Mouse (Mus musculus) limb, embryonic 15.5 days (tissue): Measurements from ENCODE around the gene Ccdc34. TPM values are rescaled to one million over a fixed set of nuclear protein-coding genes. Genes with fewer than 3 reads are reported as not detected.

ENCODE experiments used
- ATAC-seq: fragments of 200-750 bp; cut with Nextera tagmentation; 2 replicates; pipeline ENCODE4 v1.8.0; 2017; ENCODE audit warnings: low read depth, moderate TSS enrichment; ENCODE audit not compliant: insufficient number of reproducible peaks, low FRiP score, low TSS enrichment
- H3K27ac ChIP-seq: fragments of 300-500 bp; sonication (generic); 2 replicates; pipeline ENCODE4 v1.5.1; 2015; ENCODE audit warnings: moderate library complexity, mild to moderate bottlenecking, inconsistent platforms
- H3K27me3 ChIP-seq: fragments of 300-500 bp; sonication (generic); 2 replicates; pipeline ENCODE4 v1.6.1; 2015; ENCODE audit warnings: inconsistent platforms
- H3K36me3 ChIP-seq: fragments of 300-500 bp; sonication (generic); 2 replicates; pipeline ENCODE4 v1.6.1; 2015; ENCODE audit warnings: inconsistent platforms
- H3K4me1 ChIP-seq: fragments of 300-500 bp; sonication (generic); 2 replicates; pipeline ENCODE4 v1.6.1; 2015; ENCODE audit warnings: inconsistent platforms
- H3K4me2 ChIP-seq: fragments of 300-500 bp; sonication (generic); 2 replicates; pipeline ENCODE4 v1.6.1; 2015; ENCODE audit warnings: mild to moderate bottlenecking, inconsistent platforms
- H3K4me3 ChIP-seq: fragments of 300-500 bp; sonication (generic); 2 replicates; pipeline ENCODE4 v1.5.1; 2015; ENCODE audit warnings: mild to moderate bottlenecking, inconsistent platforms
- H3K9ac ChIP-seq: fragments of 300-500 bp; sonication (generic); 2 replicates; pipeline ENCODE4 v1.6.1; 2015; ENCODE audit warnings: inconsistent platforms
- H3K9me3 ChIP-seq: fragments of 300-500 bp; sonication (generic); 2 replicates; pipeline ENCODE4 v1.6.1; 2016; ENCODE audit warnings: inconsistent platforms
- WGBS: fragments of 180-500 bp; shearing (Covaris S2); methylation state at CpG from one replicate; pipeline ENCODE4 v1.1.7; 2015; 5-methylcytosine and 5-hydroxymethylcytosine counted together
- polyA plus RNA-seq: library from polyadenylated mRNA; unstranded; fragments of >200 nt; fragmentation: Nextera tagmentation; extraction: Ambion mirVana; gene quantifications from 2 replicates; pipeline ENCODE4 v1.2.1, GENCODE M21; 2015

Gene Ccdc34
- polyA plus RNA-seq, 1 experiment from 2014 or later, result 38.5 TPM

- no peak overlapping the region for H3K4me2 ChIP-seq
- no peak for ATAC-seq
- peaks cover 34% of the 10 kb centered on the region for H3K36me3 ChIP-seq
- no peaks in the 10 kb centered on the region for H3K9me3 ChIP-seq
- 36% methylated on average over 1 of the region's 1 CpGs for WGBS
- H3K9ac ChIP-seq, result no peak overlapping the region
- no peaks in the 10 kb centered on the region for H3K4me1 ChIP-seq
- H3K4me3 ChIP-seq, result no peak overlapping the region
- H3K27ac ChIP-seq, result no peak overlapping the region
- H3K27me3 ChIP-seq, result no peaks in the 10 kb centered on the region
Observed at GRCm38 (mm10) chr2:110004668-110005067, 12.9 kb upstream of the Ccdc34 start.

DNA sequence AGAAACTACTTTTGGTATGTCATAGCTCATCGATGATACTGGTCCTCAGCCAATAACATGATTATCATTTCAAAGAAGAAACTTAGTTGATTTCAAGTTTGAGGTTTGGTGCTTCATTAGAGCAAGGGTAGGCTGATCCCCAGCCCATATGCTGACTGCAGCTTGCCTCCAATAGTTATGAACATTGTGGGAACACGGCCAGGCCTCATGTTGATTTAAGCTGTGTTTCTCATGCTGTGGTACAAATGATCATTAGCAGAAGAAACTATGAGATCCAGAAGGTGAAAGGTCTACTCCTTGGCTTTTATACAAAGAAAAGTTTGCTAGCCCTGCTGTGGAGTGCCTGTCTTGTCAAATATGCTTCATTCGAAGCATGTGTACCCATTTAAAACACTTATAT lies 12.5 kb upstream of the Ccdc34 start:
- Histone ChIP-seq H3K36me3 (peaks cover 33% of the 10 kb centered on the region), H3K4me1 (no peaks in the 10 kb centered on the region), H3K27ac (no peak overlapping the region), H3K4me2 (no peak overlapping the region), H3K27me3 (no peaks in the 10 kb centered on the region), H3K9me3 (no peaks in the 10 kb centered on the region), H3K4me3 (no peak overlapping the region), H3K9ac (no peak overlapping the region)
- WGBS, result 74% methylated on average over 3 of the region's 3 CpGs
- ATAC-seq, result no peak

GRCm38 (mm10) chr2:110005596-110006239 lies 11.9 kb upstream of the Ccdc34 start:
- Histone ChIP-seq H3K36me3 (peaks cover 33% of the 10 kb centered on the region), H3K4me3 (no peak overlapping the region), H3K27me3 (no peaks in the 10 kb centered on the region), H3K27ac (no peak overlapping the region), H3K4me1 (no peaks in the 10 kb centered on the region), H3K9me3 (no peaks in the 10 kb centered on the region), H3K9ac (no peak overlapping the region), H3K4me2 (no peak overlapping the region)
- 87% methylated on average over 3 of the region's 3 CpGs for WGBS
- ATAC-seq, result no peak

- Histone ChIP-seq H3K27ac (no peak overlapping the region), H3K27me3 (no peaks in the 10 kb centered on the region), H3K4me1 (no peaks in the 10 kb centered on the region), H3K9me3 (no peaks in the 10 kb centered on the region), H3K4me3 (no peak overlapping the region), H3K9ac (no peak overlapping the region), H3K36me3 (peaks cover 36% of the 10 kb centered on the region), H3K4me2 (no peak overlapping the region)
- 83% methylated on average over 10 of the region's 10 CpGs for WGBS
- ATAC-seq, result no peak
Observed at GRCm38 (mm10) chr2:110007423-110008267, 10.0 kb upstream of the Ccdc34 start.

- Histone ChIP-seq H3K36me3 (peaks cover 36% of the 10 kb centered on the region), H3K9ac (no peak overlapping the region), H3K27ac (no peak overlapping the region), H3K4me1 (no peaks in the 10 kb centered on the region), H3K27me3 (no peaks in the 10 kb centered on the region), H3K4me2 (no peak overlapping the region), H3K4me3 (no peak overlapping the region), H3K9me3 (no peaks in the 10 kb centered on the region)
- no peak for ATAC-seq
Observed at GRCm38 (mm10) chr2:110009449-110009848, 8.2 kb upstream of the Ccdc34 start.

DNA sequence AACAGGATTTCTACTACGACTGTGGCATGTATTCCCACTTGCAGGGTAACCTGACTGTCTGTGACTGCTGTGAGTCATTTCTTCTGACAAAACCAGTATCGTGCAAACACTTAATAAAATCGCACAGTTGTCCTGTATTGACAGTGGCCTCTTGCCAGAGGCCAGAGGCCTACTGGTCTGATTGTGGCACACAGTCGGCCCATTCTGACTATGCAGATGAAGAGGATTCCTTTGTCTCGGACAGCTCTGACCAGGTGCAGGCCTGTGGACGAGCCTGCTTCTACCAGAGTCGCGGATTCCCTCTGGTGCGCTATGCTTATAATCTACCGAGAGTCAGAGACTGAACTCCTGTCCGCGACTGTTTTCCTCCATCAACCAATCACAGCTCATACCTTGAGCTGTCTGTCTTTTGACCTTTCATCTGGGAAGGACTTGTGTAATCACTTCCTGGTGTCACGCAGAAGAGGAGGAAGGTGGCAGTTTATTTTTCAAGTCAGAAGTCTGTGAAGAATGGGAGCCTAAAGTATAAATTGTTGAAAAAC lies 5.4 kb upstream of the Ccdc34 start:
- peaks cover 7% of the 10 kb centered on the region; the same call in 1 of the 2 replicates for H3K4me1 ChIP-seq
- peaks cover 25% of the 10 kb centered on the region for H3K36me3 ChIP-seq
- H3K9me3 ChIP-seq, result no peaks in the 10 kb centered on the region
- no peak overlapping the region for H3K4me3 ChIP-seq
- 91% methylated on average over 13 of the region's 13 CpGs for WGBS
- ATAC-seq, result no peak
- H3K27me3 ChIP-seq, result no peaks in the 10 kb centered on the region
- H3K9ac ChIP-seq, result no peak overlapping the region
- H3K4me2 ChIP-seq, result no peak overlapping the region
- no peak overlapping the region for H3K27ac ChIP-seq

GRCm38 (mm10) chr2:110017087-110017486 lies 530 bp upstream of the Ccdc34 start:
- H3K27ac ChIP-seq, result no peak overlapping the region
- H3K27me3 ChIP-seq, result no peaks in the 10 kb centered on the region
- 46% methylated on average over 7 of the region's 7 CpGs for WGBS
- H3K4me1 ChIP-seq, result peaks cover 26% of the 10 kb centered on the region
- peak overlapping the region; percentile 80 for H3K4me3 ChIP-seq
- H3K9me3 ChIP-seq, result no peaks in the 10 kb centered on the region
- peaks cover 9% of the 10 kb centered on the region for H3K36me3 ChIP-seq
- 0 out of 2 replicates have a peak overlapping the region, but pooled peaks have one; percentile 90 for H3K9ac ChIP-seq
- H3K4me2 ChIP-seq, result peak overlapping the region; percentile 70
- ATAC-seq, result no peak

DNA sequence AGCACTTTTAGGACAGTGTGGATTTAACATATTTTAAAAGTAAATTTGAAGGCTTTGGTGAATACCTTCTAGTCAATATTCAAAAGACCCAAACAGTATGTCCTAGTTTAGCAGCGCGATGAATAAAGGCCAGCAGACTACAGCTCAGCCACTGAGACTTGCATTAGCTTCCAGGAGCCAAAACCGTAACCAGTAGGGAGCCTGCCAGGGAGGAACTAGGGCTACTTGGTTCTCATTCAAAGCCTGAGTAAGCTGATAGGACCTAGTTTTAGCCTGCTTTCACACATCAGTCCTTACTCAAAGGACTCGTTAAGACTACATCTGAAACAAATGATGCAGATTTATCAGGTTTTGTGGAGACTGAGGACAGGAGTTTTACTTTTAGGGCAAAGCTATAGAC lies 2.0 kb downstream of the Ccdc34 start:
- peaks cover 26% of the 10 kb centered on the region for H3K4me1 ChIP-seq
- no peak for ATAC-seq
- 73% methylated on average over 4 of the region's 4 CpGs for WGBS
- H3K27me3 ChIP-seq, result no peaks in the 10 kb centered on the region
- no peak overlapping the region for H3K9ac ChIP-seq
- no peak overlapping the region for H3K4me2 ChIP-seq
- no peaks in the 10 kb centered on the region for H3K9me3 ChIP-seq
- H3K36me3 ChIP-seq, result peaks cover 10% of the 10 kb centered on the region
- no peak overlapping the region for H3K27ac ChIP-seq
- H3K4me3 ChIP-seq, result no peak overlapping the region

DNA sequence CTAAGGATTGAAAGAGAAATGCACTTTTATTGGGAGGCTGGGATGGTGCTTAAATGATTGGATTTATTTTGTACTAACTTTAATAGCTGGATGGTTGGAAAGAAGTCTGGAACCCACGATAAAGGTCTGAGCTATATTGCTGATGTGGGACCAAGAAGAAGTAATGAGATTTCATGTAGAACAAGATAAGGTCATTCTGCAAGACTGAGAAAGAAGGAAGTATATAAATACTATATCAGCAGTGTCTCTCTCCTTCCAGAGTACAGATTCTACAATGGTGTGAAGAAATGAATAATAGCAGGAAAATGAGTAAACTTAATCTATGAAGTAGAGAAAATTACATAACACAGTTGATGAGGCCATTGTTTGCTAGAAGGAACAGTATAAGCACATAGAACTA lies 2.8 kb downstream of the Ccdc34 start:
- no peak overlapping the region for H3K9ac ChIP-seq
- no peak overlapping the region for H3K4me3 ChIP-seq
- no peak overlapping the region for H3K4me2 ChIP-seq
- H3K27me3 ChIP-seq, result no peaks in the 10 kb centered on the region
- H3K9me3 ChIP-seq, result no peaks in the 10 kb centered on the region
- no peak overlapping the region for H3K27ac ChIP-seq
- WGBS, result 74% methylated on average over 1 of the region's 1 CpGs
- ATAC-seq, result no peak
- peaks cover 10% of the 10 kb centered on the region for H3K36me3 ChIP-seq
- H3K4me1 ChIP-seq, result peaks cover 24% of the 10 kb centered on the region

DNA sequence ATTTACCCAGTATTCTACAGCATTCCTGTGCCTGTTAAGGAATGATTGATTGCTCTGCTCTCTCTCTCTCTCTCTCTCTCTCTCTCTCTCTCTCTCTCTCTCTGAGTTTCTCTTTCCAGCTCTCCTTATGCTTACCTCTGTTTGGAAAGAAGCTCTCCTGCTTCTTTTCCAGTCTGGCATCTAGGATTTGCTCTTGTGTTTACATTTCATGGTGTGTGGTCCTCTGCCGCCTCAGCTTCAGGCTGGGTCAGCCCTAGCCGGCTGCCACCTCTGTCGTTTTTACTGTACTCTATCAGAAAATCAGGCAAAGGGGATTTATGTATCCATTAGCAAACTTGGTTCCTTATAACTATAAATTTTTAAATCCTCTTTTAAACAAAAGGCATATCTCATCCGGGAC lies 18.6 kb downstream of the Ccdc34 start:
- peak; percentile 35; the same call in 1 of the 2 replicates for ATAC-seq
- Histone ChIP-seq H3K4me2 (no peak overlapping the region), H3K4me1 (peaks cover 12% of the 10 kb centered on the region), H3K27ac (no peak overlapping the region), H3K9ac (no peak overlapping the region), H3K36me3 (0 out of 2 replicates have a peak, but pooled peaks cover 11% of the 10 kb centered on the region), H3K9me3 (no peaks in the 10 kb centered on the region), H3K4me3 (no peak overlapping the region), H3K27me3 (no peaks in the 10 kb centered on the region)
- 18% methylated on average over 4 of the region's 4 CpGs for WGBS

DNA sequence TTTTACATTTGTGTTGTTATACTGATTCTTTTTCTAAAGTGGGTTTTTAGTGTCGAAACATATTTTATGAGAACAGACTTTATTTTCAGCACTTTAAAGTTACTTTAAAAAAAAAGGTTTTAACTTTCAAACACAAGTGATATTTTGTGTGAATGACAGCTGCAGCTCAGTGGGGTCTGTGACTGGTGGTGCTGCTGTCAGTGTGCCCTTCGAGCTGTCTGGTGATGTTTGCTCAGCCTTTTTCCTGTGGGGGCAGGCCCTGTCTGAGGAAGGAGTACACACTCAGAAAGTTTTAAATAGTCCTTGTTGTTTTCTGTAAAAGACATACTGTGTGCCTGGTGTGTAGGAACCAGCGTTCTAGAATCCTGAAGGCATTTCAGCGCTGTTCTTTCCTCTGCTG lies 19.0 kb downstream of the Ccdc34 start:
- no peak overlapping the region for H3K4me3 ChIP-seq
- peak overlapping the region; percentile 34 for H3K27ac ChIP-seq
- no peak overlapping the region for H3K9ac ChIP-seq
- peaks cover 12% of the 10 kb centered on the region for H3K4me1 ChIP-seq
- H3K4me2 ChIP-seq, result no peak overlapping the region
- WGBS, result 58% methylated on average over 4 of the region's 4 CpGs
- ATAC-seq, result no peak
- H3K27me3 ChIP-seq, result no peaks in the 10 kb centered on the region
- H3K36me3 ChIP-seq, result 0 out of 2 replicates have a peak, but pooled peaks cover 11% of the 10 kb centered on the region
- H3K9me3 ChIP-seq, result no peaks in the 10 kb centered on the region

GRCm38 (mm10) chr2:110037221-110037620 lies 19.6 kb downstream of the Ccdc34 start:
- no peaks in the 10 kb centered on the region for H3K9me3 ChIP-seq
- WGBS, result 77% methylated on average over 2 of the region's 2 CpGs
- peak overlapping the region; percentile 34; the same call in 1 of the 2 replicates for H3K27ac ChIP-seq
- no peak overlapping the region for H3K4me2 ChIP-seq
- H3K9ac ChIP-seq, result no peak overlapping the region
- no peak for ATAC-seq
- no peak overlapping the region for H3K4me3 ChIP-seq
- H3K4me1 ChIP-seq, result peaks cover 12% of the 10 kb centered on the region
- H3K36me3 ChIP-seq, result 0 out of 2 replicates have a peak, but pooled peaks cover 11% of the 10 kb centered on the region
- no peaks in the 10 kb centered on the region for H3K27me3 ChIP-seq
